Mouse (Mus musculus) embryo, embryonic 11.5 days (tissue): ENCODE data around the gene Atp5g1.

ENCODE experiments used
- DNase-seq: peaks from one replicate; pipeline ENCODE4 v3.0.0-alpha.2; 2012; ENCODE audit warnings: low read depth, low spot score

Atp5g1 gene

GRCm38 (mm10) chr11:96028130-96028529 lies 47.3 kb downstream of the Atp5g1 start:
- DNase-seq = no peak

- DNase-seq = no peak
These were observed 54.8 kb downstream of the Atp5g1 start for GRCm38 (mm10) chr11:96020622-96021021.
